Mouse (Mus musculus): Measurements from ENCODE around the gene Flywch1. TPM values are rescaled to one million over a fixed set of nuclear protein-coding genes. Genes with fewer than 3 reads are reported as not detected.
"Not testable (repeated sequence)": the region's sequence is repeated elsewhere in the genome, so short reads cannot be mapped to it uniquely, and the experiment has no call there.

The Flywch1 gene
- polyA plus RNA-seq, 1 experiment from 2014 or later = 74.7 TPM

DNA sequence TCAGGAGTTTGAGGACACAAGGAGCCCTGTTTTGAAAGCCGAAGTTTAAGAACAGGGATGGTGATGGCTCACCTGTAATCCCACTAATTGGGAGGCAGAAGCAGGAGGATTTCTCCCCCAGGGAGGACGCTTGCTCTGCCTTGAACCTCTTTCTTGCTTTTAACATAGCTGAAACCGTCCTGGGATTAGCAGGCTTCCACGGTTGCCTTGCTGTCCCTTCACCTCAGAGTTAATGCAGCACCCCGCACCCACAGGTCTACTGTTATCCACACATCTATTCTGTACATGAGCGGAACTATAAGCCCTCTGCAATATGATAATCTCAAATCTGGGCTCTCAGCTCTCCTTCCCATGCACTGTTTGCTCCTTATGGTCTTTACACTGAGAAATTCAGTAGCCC is 2.3 kb upstream of the Flywch1 start:
- no peak for DNase-seq (ENCODE audit: low spot score)

DNA sequence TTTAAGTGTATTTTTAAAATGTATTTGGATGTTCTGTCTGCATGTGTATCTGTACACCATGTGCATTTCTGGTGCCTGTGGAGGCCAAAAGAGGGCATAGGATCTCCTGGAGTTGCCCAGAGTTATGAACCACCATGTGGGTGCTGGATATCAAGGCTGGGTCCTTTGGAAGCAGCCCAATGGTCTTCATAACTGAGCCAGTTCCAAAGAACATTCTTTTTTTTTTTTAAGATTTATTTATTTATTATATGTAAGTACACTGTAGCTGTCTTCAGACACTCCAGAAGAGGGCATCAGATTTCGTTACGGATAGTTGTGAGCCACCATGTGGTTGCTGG is 786 bp upstream of the Flywch1 start:
- H3K27me3 ChIP-seq (ENCODE audit: insufficient read depth, low read length); H3K9ac ChIP-seq (ENCODE audit: low read depth, low read length); H3K4me3 ChIP-seq (replicated peaks; ENCODE audit: low read depth, low read length); H3K27ac ChIP-seq; DNase-seq (ENCODE audit: low spot score); H3K9me3 ChIP-seq (replicated peaks; ENCODE audit: low read length); H3K4me2 ChIP-seq (ENCODE audit: low read length); ATAC-seq (replicated peaks; ENCODE audit: low FRiP score, low read depth); H3K4me1 ChIP-seq (replicated peaks; ENCODE audit: insufficient read depth, low read length); H3K36me3 ChIP-seq (ENCODE audit: insufficient read depth, low read length): not testable (repeated sequence)
- 80% methylated on average over 2 of the region's 2 CpGs for WGBS

More for the DNA sequence above, 2.3 kb upstream of the Flywch1 start:
- TF ChIP-seq CTCF (IDR thresholded peaks at IDR 0.05; ENCODE audit: low read depth) = no peak
- H3K9ac ChIP-seq (ENCODE audit: low read depth, low read length) = no peak overlapping the region
- H3K4me1 ChIP-seq (replicated peaks; ENCODE audit: insufficient read depth, low read length) = no peaks in the 10 kb centered on the region
- H3K27me3 ChIP-seq (ENCODE audit: insufficient read depth, low read length) = no peaks in the 10 kb centered on the region
- ATAC-seq (replicated peaks; ENCODE audit: low FRiP score, low read depth) = no peak
- no peaks in the 10 kb centered on the region for H3K9me3 ChIP-seq (replicated peaks; ENCODE audit: low read length)
- 74% methylated on average over 6 of the region's 6 CpGs for WGBS
- no peak overlapping the region for H3K4me2 ChIP-seq (ENCODE audit: low read length)
- H3K27ac ChIP-seq = no peak overlapping the region
- no peak overlapping the region for H3K4me3 ChIP-seq (replicated peaks; ENCODE audit: low read depth, low read length)
- no peaks in the 10 kb centered on the region; the same call in 1 of the 2 replicates for H3K36me3 ChIP-seq (ENCODE audit: insufficient read depth, low read length)

DNA sequence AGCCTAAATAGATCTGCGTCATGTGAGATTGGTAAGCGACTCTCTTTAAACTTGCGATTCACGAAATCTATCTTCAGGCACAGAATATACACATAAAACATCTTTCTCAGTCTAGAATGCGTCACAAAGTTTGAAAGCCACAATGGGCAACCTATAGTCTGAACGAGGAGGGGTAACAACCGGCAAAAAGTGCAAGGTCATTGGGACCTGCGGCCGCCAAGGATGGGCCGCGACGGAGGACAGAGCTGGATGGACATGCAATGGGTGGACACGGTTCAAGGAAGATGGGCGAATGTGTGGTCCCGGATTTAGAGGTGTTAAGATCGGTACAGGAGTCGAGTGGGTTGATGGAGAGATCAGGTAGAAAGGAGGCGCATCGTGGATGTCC is 512 bp downstream of the Flywch1 start:
- Histone ChIP-seq H3K4me3 (replicated peaks; ENCODE audit: low read depth, low read length) (peak overlapping the region; percentile 79), H3K36me3 (ENCODE audit: insufficient read depth, low read length) (no peaks in the 10 kb centered on the region; the same call in 1 of the 2 replicates), H3K27ac (peak overlapping the region; percentile 81), H3K9me3 (replicated peaks; ENCODE audit: low read length) (no peaks in the 10 kb centered on the region), H3K27me3 (ENCODE audit: insufficient read depth, low read length) (no peaks in the 10 kb centered on the region), H3K4me1 (replicated peaks; ENCODE audit: insufficient read depth, low read length) (no peaks in the 10 kb centered on the region), H3K9ac (ENCODE audit: low read depth, low read length) (peak overlapping the region; percentile 89), H3K4me2 (ENCODE audit: low read length) (peak overlapping the region; percentile 81)
- DNase-seq (ENCODE audit: low spot score) (peak; percentile 57), ATAC-seq (replicated peaks; ENCODE audit: low FRiP score, low read depth) (peak; percentile 37)
- 1% methylated on average over 19 of the region's 19 CpGs for WGBS
- no peak for TF ChIP-seq CTCF (IDR thresholded peaks at IDR 0.05; ENCODE audit: low read depth)

DNA sequence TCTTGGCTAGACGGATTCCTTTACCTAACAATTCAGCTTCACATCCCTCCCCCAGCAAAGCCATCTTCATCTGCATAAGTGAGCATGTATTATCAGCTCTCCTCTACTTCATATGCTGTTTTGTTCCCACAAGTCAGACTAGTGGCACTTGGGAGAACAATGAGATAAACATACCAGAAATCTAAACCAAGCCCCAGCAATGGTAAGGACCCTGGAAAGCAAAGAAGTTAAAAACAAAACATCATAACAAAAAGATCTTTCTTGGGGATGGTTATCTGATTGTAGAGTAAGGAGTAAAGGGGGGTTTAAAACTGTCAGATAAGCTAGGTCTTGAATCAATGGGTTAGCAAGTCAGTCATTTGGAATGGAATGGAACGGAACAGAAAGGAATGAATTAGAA is 909 bp downstream of the Flywch1 start:
- Histone ChIP-seq H3K4me3 (replicated peaks; ENCODE audit: low read depth, low read length) (peak overlapping the region; percentile 79), H3K4me1 (replicated peaks; ENCODE audit: insufficient read depth, low read length) (no peaks in the 10 kb centered on the region), H3K4me2 (ENCODE audit: low read length) (peak overlapping the region; percentile 81), H3K9me3 (replicated peaks; ENCODE audit: low read length) (no peaks in the 10 kb centered on the region), H3K9ac (ENCODE audit: low read depth, low read length) (peak overlapping the region; percentile 89), H3K27me3 (ENCODE audit: insufficient read depth, low read length) (no peaks in the 10 kb centered on the region), H3K27ac (0 out of 2 replicates have a peak overlapping the region, but pooled peaks have one; percentile 81), H3K36me3 (ENCODE audit: insufficient read depth, low read length) (no peaks in the 10 kb centered on the region; the same call in 1 of the 2 replicates)
- no peak for ATAC-seq (replicated peaks; ENCODE audit: low FRiP score, low read depth)
- TF ChIP-seq CTCF (IDR thresholded peaks at IDR 0.05; ENCODE audit: low read depth) = no peak
- no peak for DNase-seq (ENCODE audit: low spot score)
- 17% methylated on average over 2 of the region's 2 CpGs for WGBS

DNA sequence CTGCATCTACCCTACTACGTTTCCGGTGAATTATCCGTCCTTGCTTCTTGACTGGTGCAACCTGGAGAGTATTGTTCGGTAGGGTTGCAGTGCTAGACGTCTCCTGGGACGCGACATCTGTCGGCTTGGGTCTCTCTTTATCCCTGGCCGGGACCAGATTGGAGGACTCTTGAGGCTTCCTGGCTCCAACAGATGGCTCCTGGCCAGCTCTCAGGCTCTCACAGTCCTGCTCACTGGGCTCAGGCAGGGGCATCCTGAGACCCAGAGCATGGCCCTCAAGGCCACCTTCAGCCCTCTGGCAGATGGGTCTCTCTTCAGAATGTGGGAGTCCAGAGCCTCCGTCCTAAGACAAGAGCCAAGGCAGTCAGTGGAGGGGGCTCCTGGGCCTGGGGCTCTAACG is 8.4 kb downstream of the Flywch1 start:
- ATAC-seq (replicated peaks; ENCODE audit: low FRiP score, low read depth) (no peak), DNase-seq (ENCODE audit: low spot score) (no peak)
- Histone ChIP-seq H3K27ac (no peak overlapping the region), H3K9ac (ENCODE audit: low read depth, low read length) (no peak overlapping the region), H3K4me2 (ENCODE audit: low read length) (no peak overlapping the region), H3K4me3 (replicated peaks; ENCODE audit: low read depth, low read length) (no peak overlapping the region), H3K36me3 (ENCODE audit: insufficient read depth, low read length) (peaks cover 22% of the 10 kb centered on the region), H3K4me1 (replicated peaks; ENCODE audit: insufficient read depth, low read length) (no peaks in the 10 kb centered on the region), H3K9me3 (replicated peaks; ENCODE audit: low read length) (no peaks in the 10 kb centered on the region), H3K27me3 (ENCODE audit: insufficient read depth, low read length) (no peaks in the 10 kb centered on the region)
- no peak for TF ChIP-seq CTCF (IDR thresholded peaks at IDR 0.05; ENCODE audit: low read depth)
- 86% methylated on average over 11 of the region's 11 CpGs for WGBS

DNA sequence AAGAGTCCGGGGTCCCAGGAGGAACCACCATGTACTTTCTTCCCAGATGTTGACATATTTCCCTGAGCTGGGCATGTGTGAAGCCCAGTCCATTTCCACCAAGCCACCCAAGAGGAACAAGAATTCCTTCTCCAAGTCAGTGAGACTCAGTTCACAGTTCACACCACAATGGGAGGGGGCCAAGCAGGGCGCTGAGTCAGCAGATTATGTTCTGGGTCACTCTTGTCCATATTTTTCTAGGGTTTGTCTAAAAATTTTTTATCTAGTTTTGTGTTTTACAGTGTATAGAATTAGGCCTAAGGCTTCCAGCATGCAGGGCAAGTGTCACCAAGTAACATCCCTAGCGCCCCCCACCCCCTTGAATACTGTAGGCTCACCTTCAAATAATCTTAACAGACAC is 10.2 kb downstream of the Flywch1 start:
- 92% methylated on average over 3 of the region's 3 CpGs for WGBS
- no peak for TF ChIP-seq CTCF (IDR thresholded peaks at IDR 0.05; ENCODE audit: low read depth)
- no peak for ATAC-seq (replicated peaks; ENCODE audit: low FRiP score, low read depth)

DNA sequence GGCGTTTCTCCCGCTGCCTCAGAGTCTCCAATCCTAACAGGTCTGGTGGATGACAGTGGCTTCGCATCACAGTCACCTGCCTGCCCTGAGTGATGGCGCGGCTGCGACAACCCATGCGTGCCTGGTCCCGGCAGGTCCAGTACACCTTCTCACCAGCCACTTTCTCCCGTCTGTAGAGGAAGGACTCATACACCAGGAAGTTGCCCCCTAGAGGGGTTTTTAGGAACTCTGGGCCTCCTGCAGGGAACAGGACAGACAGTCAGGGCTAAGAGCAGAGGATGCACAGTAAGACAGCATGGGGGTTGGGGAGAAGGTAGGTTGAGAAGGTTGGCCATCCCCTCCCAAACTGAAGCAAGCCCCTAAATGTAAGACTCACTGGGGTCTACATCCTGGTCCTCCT is 11.2 kb downstream of the Flywch1 start:
- H3K4me2 ChIP-seq (ENCODE audit: low read length) = no peak overlapping the region
- H3K9ac ChIP-seq (ENCODE audit: low read depth, low read length) = no peak overlapping the region
- H3K36me3 ChIP-seq (ENCODE audit: insufficient read depth, low read length) = peaks cover 45% of the 10 kb centered on the region
- no peaks in the 10 kb centered on the region for H3K9me3 ChIP-seq (replicated peaks; ENCODE audit: low read length)
- no peak for DNase-seq (ENCODE audit: low spot score)
- H3K27ac ChIP-seq = no peak overlapping the region
- H3K4me1 ChIP-seq (replicated peaks; ENCODE audit: insufficient read depth, low read length) = no peaks in the 10 kb centered on the region
- no peaks in the 10 kb centered on the region for H3K27me3 ChIP-seq (ENCODE audit: insufficient read depth, low read length)
- H3K4me3 ChIP-seq (replicated peaks; ENCODE audit: low read depth, low read length) = no peak overlapping the region
- TF ChIP-seq CTCF (IDR thresholded peaks at IDR 0.05; ENCODE audit: low read depth) = no peak
- no peak for ATAC-seq (replicated peaks; ENCODE audit: low FRiP score, low read depth)
- 96% methylated on average over 9 of the region's 9 CpGs for WGBS

More for the DNA sequence above, 10.2 kb downstream of the Flywch1 start:
- H3K4me2 ChIP-seq (ENCODE audit: low read length) = no peak overlapping the region
- H3K4me1 ChIP-seq (replicated peaks; ENCODE audit: insufficient read depth, low read length) = no peaks in the 10 kb centered on the region
- no peak for DNase-seq (ENCODE audit: low spot score)
- H3K9ac ChIP-seq (ENCODE audit: low read depth, low read length) = no peak overlapping the region
- H3K27ac ChIP-seq = no peak overlapping the region
- H3K9me3 ChIP-seq (replicated peaks; ENCODE audit: low read length) = no peaks in the 10 kb centered on the region
- H3K4me3 ChIP-seq (replicated peaks; ENCODE audit: low read depth, low read length) = no peak overlapping the region
- no peaks in the 10 kb centered on the region for H3K27me3 ChIP-seq (ENCODE audit: insufficient read depth, low read length)
- H3K36me3 ChIP-seq (ENCODE audit: insufficient read depth, low read length) = peaks cover 37% of the 10 kb centered on the region
